Mouse (Mus musculus) heart, embryonic 15.5 days (tissue): ENCODE measurements at regions not wholly inside any gene's neighbourhood (a gene's known extent, or its start where the extent isn't known, plus 50 kb on each side); places are given as distances from the start of the nearest gene placed in this dataset.

Experiments used
- ATAC-seq: fragments of 200-750 bp; cut with Nextera tagmentation; replicated peaks from 2 replicates; pipeline ENCODE4 v1.8.0; 2017; ENCODE audit warnings: low read depth, moderate TSS enrichment; ENCODE audit not compliant: insufficient number of reproducible peaks, insufficient read depth, low FRiP score
- H3K27ac ChIP-seq: fragments of 300-500 bp; sonication (generic); 2 replicates; pipeline ENCODE4 v1.5.1; 2015; ENCODE audit warnings: mild to moderate bottlenecking, inconsistent platforms
- H3K27me3 ChIP-seq: fragments of 300-500 bp; sonication (generic); 2 replicates; pipeline ENCODE4 v1.6.1; 2015; ENCODE audit warnings: inconsistent platforms
- H3K36me3 ChIP-seq: fragments of 300-500 bp; sonication (generic); 2 replicates; pipeline ENCODE4 v1.6.1; 2015; ENCODE audit warnings: mild to moderate bottlenecking, inconsistent platforms
- H3K4me1 ChIP-seq: fragments of 300-500 bp; sonication (generic); replicated peaks from 2 replicates; pipeline ENCODE4 v1.6.1; 2015; ENCODE audit warnings: inconsistent platforms
- H3K4me2 ChIP-seq: fragments of 300-500 bp; sonication (generic); 2 replicates; pipeline ENCODE4 v1.6.1; 2015; ENCODE audit warnings: inconsistent platforms, mild to moderate bottlenecking, moderate library complexity
- H3K4me3 ChIP-seq: fragments of 300-500 bp; sonication (generic); 2 replicates; pipeline ENCODE4 v1.5.1; 2015; ENCODE audit warnings: mild to moderate bottlenecking, inconsistent platforms
- H3K9ac ChIP-seq: fragments of 300-500 bp; sonication (generic); 2 replicates; pipeline ENCODE4 v1.6.1; 2015; ENCODE audit warnings: mild to moderate bottlenecking, inconsistent platforms
- H3K9me3 ChIP-seq: fragments of 300-500 bp; sonication (generic); replicated peaks from 2 replicates; pipeline ENCODE4 v1.6.1; 2016; ENCODE audit warnings: inconsistent platforms
- WGBS: fragments of 180-500 bp; shearing (Covaris S2); methylation state at CpG from one replicate; pipeline ENCODE4 v1.1.7; 2015; ENCODE audit warnings: mixed read lengths; 5-methylcytosine and 5-hydroxymethylcytosine counted together

DNA sequence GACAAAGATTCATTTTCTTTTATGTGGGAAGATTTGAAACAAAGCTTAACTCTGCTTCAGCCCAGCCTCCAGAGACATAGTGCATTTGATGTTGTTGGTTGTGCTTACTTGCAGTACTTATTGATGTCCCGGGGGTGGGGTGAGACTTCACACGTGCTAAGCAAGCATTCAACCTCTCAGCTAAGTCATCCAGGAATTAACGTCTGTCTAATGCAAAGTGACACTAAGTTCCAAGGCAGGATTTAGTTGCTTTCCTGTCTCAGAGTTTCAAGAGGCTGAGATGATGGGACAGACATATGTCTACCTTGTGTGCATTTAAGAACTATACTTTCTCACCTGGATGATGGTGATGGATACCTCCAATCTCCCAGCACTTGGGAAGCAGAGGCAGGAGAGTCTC is 189.0 kb upstream of the Erbb4 start:
- H3K4me1 ChIP-seq: no peaks in the 10 kb centered on the region
- H3K9ac ChIP-seq: no peak overlapping the region
- H3K9me3 ChIP-seq: no peaks in the 10 kb centered on the region
- WGBS: 68% methylated on average over 3 of the region's 3 CpGs
- H3K27me3 ChIP-seq: no peaks in the 10 kb centered on the region
- no peak overlapping the region for H3K4me2 ChIP-seq
- no peak overlapping the region for H3K27ac ChIP-seq
- H3K36me3 ChIP-seq: no peaks in the 10 kb centered on the region
- no peak for ATAC-seq
- no peak overlapping the region for H3K4me3 ChIP-seq

DNA sequence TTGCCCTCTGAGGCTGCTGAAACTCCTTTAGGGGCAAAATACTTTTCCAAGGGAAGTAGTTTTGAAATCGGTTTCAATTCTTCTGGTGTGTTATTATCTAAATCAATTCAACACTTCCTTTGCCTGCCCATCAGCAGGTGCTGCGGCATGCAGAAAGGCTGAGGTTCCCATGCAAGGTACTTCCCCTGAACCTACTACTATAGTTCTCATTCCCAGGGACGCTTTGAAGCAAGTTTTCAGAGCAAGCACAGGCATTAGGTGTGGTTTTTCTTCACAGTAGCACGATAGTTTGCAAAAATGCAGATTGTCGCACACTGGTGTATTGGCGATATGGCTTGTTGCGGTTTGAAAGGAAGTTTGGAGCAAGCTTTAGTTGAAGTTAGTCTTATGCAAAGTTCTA is 183.5 kb upstream of the Erbb4 start:
- no peak overlapping the region for H3K9ac ChIP-seq
- H3K36me3 ChIP-seq: no peaks in the 10 kb centered on the region
- no peaks in the 10 kb centered on the region for H3K9me3 ChIP-seq
- H3K4me1 ChIP-seq: no peaks in the 10 kb centered on the region
- H3K27me3 ChIP-seq: no peaks in the 10 kb centered on the region
- no peak overlapping the region for H3K4me2 ChIP-seq
- no peak for ATAC-seq
- WGBS: 81% methylated on average over 7 of the region's 7 CpGs
- H3K4me3 ChIP-seq: no peak overlapping the region
- H3K27ac ChIP-seq: no peak overlapping the region

DNA sequence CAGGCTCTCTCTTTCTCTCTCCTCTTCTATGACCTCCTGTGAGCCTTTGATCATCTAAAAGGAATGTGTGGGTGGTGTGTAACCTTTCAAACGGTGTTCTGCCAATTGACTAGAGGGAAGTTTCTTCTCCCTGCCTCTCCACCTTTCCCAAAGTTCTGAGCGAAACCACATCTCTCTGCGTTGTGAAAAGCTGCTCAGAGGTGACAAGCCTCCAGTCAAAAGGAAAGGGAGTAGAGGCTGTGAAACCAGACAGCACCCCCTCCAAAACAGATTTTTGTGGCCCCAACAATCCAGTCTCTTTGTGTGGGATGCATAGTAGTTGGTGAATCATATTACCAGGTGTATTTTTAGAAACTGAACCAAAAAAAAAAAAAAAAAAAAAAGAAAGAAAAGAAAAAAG is 178.5 kb upstream of the Erbb4 start:
- Histone ChIP-seq H3K9ac (no peak overlapping the region), H3K4me1 (no peaks in the 10 kb centered on the region), H3K27ac (no peak overlapping the region), H3K9me3 (no peaks in the 10 kb centered on the region), H3K4me3 (no peak overlapping the region), H3K4me2 (no peak overlapping the region), H3K27me3 (no peaks in the 10 kb centered on the region), H3K36me3 (no peaks in the 10 kb centered on the region)
- no peak for ATAC-seq
- WGBS: 35% methylated on average over 3 of the region's 3 CpGs

DNA sequence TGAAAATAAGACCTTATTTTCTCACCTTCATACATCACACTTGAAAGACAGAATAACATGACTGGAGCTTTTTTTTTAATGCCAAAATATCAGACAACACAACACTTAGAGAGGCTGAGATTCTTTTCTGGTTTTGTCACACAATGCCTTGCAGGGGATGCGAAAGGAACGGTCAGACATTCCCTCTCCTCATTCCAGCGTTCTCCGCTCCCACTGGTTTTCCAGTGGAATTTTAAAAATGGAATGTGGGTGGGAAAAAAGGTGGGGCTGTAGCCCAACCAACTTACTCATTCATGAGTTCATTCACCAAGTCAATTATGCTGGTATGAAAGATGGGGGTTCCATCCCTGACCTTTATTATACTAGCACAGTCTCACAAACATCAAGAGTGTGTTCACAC is 169.6 kb upstream of the Erbb4 start:
- Histone ChIP-seq H3K9me3 (no peaks in the 10 kb centered on the region), H3K27me3 (no peaks in the 10 kb centered on the region), H3K4me1 (no peaks in the 10 kb centered on the region), H3K4me2 (no peak overlapping the region), H3K27ac (no peak overlapping the region), H3K36me3 (no peaks in the 10 kb centered on the region), H3K9ac (no peak overlapping the region), H3K4me3 (no peak overlapping the region)
- 34% methylated on average over 4 of the region's 4 CpGs for WGBS
- no peak for ATAC-seq

- H3K36me3 ChIP-seq: no peaks in the 10 kb centered on the region
- no peaks in the 10 kb centered on the region for H3K9me3 ChIP-seq
- no peak for ATAC-seq
- H3K27ac ChIP-seq: no peak overlapping the region
- H3K27me3 ChIP-seq: no peaks in the 10 kb centered on the region
- H3K4me2 ChIP-seq: no peak overlapping the region
- WGBS: 68% methylated on average over 5 of the region's 5 CpGs
- no peak overlapping the region for H3K9ac ChIP-seq
- H3K4me1 ChIP-seq: no peaks in the 10 kb centered on the region
- no peak overlapping the region for H3K4me3 ChIP-seq
Observed at GRCm38 (mm10) chr1:69247691-69248090, 139.8 kb upstream of the Erbb4 start.

DNA sequence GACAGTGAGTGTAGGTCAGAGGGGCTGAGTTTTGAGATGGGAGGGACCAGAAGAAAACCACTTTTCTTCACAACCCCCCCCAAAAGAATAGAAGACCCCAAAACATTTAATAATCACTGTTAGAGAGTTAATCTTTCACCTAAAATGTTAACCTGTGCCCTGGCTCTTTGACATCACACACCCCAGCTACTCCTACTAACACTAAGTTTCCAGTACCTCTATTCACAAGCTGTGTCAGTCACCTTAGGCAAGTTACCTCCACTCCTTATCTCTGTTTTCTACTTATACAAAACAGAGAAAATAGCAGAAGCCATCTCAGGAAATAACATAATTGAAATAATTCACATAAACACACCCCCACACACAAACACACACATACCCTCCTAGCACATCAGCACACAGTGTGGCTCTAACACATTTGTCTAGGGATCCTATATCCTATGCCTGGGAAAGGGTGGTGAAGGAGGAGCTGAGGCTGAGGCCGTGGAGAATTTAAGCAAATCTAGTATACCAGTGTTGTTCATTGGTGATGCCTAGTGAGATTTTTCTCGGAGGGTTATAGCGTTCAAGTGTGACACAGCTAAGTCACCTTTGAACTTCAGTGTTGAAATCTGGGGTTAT is 134.5 kb upstream of the Erbb4 start:
- Histone ChIP-seq H3K4me1 (peaks cover 3% of the 10 kb centered on the region; the same call in 1 of the 2 replicates), H3K36me3 (no peaks in the 10 kb centered on the region), H3K27ac (no peak overlapping the region), H3K9ac (no peak overlapping the region), H3K27me3 (no peaks in the 10 kb centered on the region), H3K4me2 (peak overlapping the region; percentile 67), H3K9me3 (no peaks in the 10 kb centered on the region), H3K4me3 (peak overlapping the region; percentile 40)
- ATAC-seq: no peak
- 63% methylated on average over 3 of the region's 3 CpGs for WGBS

- Histone ChIP-seq H3K9ac (peak overlapping the region; percentile 41), H3K27me3 (no peaks in the 10 kb centered on the region), H3K9me3 (no peaks in the 10 kb centered on the region), H3K27ac (no peak overlapping the region), H3K36me3 (no peaks in the 10 kb centered on the region), H3K4me3 (peak overlapping the region; percentile 40), H3K4me2 (peak overlapping the region; percentile 67), H3K4me1 (peaks cover 3% of the 10 kb centered on the region; the same call in 1 of the 2 replicates)
- 24% methylated on average over 11 of the region's 11 CpGs for WGBS
- ATAC-seq: no peak
Observed at GRCm38 (mm10) chr1:69241502-69242214, 133.8 kb upstream of the Erbb4 start.

DNA sequence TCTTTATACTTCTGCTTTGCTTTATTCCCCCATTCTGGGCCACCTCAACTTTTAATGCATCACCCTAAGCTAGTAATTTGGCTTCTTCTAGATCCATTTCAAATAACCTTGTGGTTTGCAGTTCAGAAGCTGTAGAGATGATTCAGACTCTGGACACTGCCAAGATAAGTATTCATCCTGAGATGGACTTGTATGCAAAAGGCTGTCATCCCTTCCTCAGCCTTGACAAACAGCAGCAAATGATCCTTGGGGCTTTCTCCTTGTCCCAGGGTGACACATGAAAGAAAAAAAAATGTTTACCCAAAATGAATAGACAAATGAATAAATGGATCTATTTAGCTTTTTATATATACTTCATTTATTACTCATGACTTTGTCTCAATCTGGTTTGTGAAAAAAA is 120.0 kb upstream of the Erbb4 start:
- no peak for ATAC-seq
- Histone ChIP-seq H3K4me2 (no peak overlapping the region), H3K27ac (no peak overlapping the region), H3K9me3 (no peaks in the 10 kb centered on the region), H3K36me3 (no peaks in the 10 kb centered on the region), H3K9ac (no peak overlapping the region), H3K4me3 (no peak overlapping the region), H3K27me3 (no peaks in the 10 kb centered on the region), H3K4me1 (no peaks in the 10 kb centered on the region)

DNA sequence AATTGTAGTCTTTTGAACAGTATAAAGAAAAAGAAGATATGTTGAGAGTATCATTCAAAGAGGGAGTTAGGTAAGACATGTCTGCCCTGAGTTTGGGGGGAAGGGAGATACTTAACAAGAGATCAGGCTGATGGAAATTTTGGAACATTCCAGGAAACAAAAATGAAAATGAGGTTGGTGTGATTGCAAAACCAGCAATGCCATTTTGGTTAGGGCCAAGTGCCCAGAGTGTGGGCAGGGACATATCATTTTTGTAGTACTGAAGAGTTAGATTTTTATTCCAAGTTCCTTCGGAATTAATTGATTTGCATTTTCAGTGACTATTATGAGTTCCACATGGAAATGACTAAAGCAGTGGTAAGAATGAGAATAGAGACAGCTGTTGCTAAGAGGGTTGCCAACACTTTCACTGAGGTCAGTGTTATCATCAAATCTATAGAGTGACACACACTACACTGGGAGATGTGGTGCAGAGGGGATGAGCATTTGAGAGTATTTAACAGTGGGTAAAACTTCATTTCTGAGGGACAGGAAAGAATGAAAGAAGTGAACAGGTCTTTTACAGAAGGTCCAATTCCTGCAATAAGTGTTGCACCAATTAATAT is 105.1 kb upstream of the Erbb4 start:
- H3K27me3 ChIP-seq: no peaks in the 10 kb centered on the region
- 0 out of 2 replicates have a peak, but pooled peaks cover 4% of the 10 kb centered on the region for H3K4me1 ChIP-seq
- H3K9me3 ChIP-seq: no peaks in the 10 kb centered on the region
- ATAC-seq: no peak
- no peak overlapping the region for H3K27ac ChIP-seq
- H3K4me3 ChIP-seq: no peak overlapping the region
- WGBS: 92% methylated on average over 1 of the region's 1 CpGs
- H3K9ac ChIP-seq: no peak overlapping the region
- no peak overlapping the region for H3K4me2 ChIP-seq
- no peaks in the 10 kb centered on the region for H3K36me3 ChIP-seq

GRCm38 (mm10) chr1:69202745-69203144 is 94.9 kb upstream of the Erbb4 start:
- no peak for ATAC-seq
- 77% methylated on average over 2 of the region's 2 CpGs for WGBS

GRCm38 (mm10) chr1:69165202-69165601 is 57.3 kb upstream of the Erbb4 start:
- ATAC-seq: no peak
- Histone ChIP-seq H3K9me3 (no peaks in the 10 kb centered on the region), H3K27me3 (no peaks in the 10 kb centered on the region), H3K4me3 (no peak overlapping the region), H3K9ac (no peak overlapping the region), H3K36me3 (no peaks in the 10 kb centered on the region), H3K4me1 (no peaks in the 10 kb centered on the region), H3K4me2 (no peak overlapping the region), H3K27ac (no peak overlapping the region)
- WGBS: 43% methylated on average over 5 of the region's 5 CpGs

More at GRCm38 (mm10) chr1:69202745-69203144, 94.9 kb upstream of the Erbb4 start:
- Histone ChIP-seq H3K27ac (no peak overlapping the region), H3K27me3 (no peaks in the 10 kb centered on the region), H3K4me1 (no peaks in the 10 kb centered on the region), H3K9ac (no peak overlapping the region), H3K36me3 (no peaks in the 10 kb centered on the region), H3K4me3 (no peak overlapping the region), H3K4me2 (no peak overlapping the region), H3K9me3 (no peaks in the 10 kb centered on the region)
